Mouse (Mus musculus) liver, postnatal 0 days (tissue): ENCODE data around the gene Cacnb4. TPM values are rescaled to one million over a fixed set of nuclear protein-coding genes. Genes with fewer than 3 reads are reported as not detected.
A peak's percentile ranks its signal among the peaks of the same experiment; 100 is the strongest.

Experiments used
- ATAC-seq: fragments of 200-750 bp; cut with Nextera tagmentation; 2 replicates; pipeline ENCODE4 v1.8.0; 2017; ENCODE audit warnings: mild to moderate bottlenecking, moderate library complexity
- DNase-seq: peaks from one replicate; pipeline ENCODE4 v3.0.0-alpha.2; 2016
- H3K27ac ChIP-seq: fragments of 300-500 bp; sonication (generic); 2 replicates; pipeline ENCODE4 v1.5.1; 2014; ENCODE audit warnings: antibody characterized with exemption, moderate library complexity, mild to moderate bottlenecking, low read depth
- H3K27me3 ChIP-seq: fragments of 300-500 bp; sonication (generic); 2 replicates; pipeline ENCODE4 v1.6.1; 2014; ENCODE audit warnings: low read length, control low read depth, mixed read lengths; ENCODE audit not compliant: insufficient read depth
- H3K36me3 ChIP-seq: fragments of 300-500 bp; sonication (generic); replicated peaks from 2 replicates; pipeline ENCODE4 v1.6.1; 2014; ENCODE audit warnings: mild to moderate bottlenecking, control low read depth, low read length, moderate library complexity, mixed read lengths; ENCODE audit not compliant: insufficient read depth
- H3K4me1 ChIP-seq: fragments of 300-500 bp; sonication (generic); 2 replicates; pipeline ENCODE4 v1.6.1; 2014; ENCODE audit warnings: antibody characterized with exemption, mild to moderate bottlenecking, control low read depth; ENCODE audit not compliant: insufficient read depth
- H3K4me2 ChIP-seq: fragments of 300-500 bp; sonication (generic); 2 replicates; pipeline ENCODE4 v1.6.1; 2014; ENCODE audit warnings: low read depth, mild to moderate bottlenecking, low read length, moderate library complexity, mixed read lengths
- H3K4me3 ChIP-seq: fragments of 300-500 bp; sonication (generic); 2 replicates; pipeline ENCODE4 v1.5.1; 2014; ENCODE audit warnings: low read depth, low read length
- H3K9ac ChIP-seq: fragments of 300-500 bp; sonication (generic); replicated peaks from 2 replicates; pipeline ENCODE4 v1.6.1; 2014; ENCODE audit warnings: mild to moderate bottlenecking, moderate library complexity
- H3K9me3 ChIP-seq: fragments of 300-500 bp; sonication (generic); 2 replicates; pipeline ENCODE4 v1.6.1; 2016; ENCODE audit warnings: mild to moderate bottlenecking, control low read depth, low read length, mixed read lengths
- CTCF ChIP-seq: sonication (generic); IDR thresholded peaks from 2 replicates; pipeline ENCODE4 v1.5.1; 2016; ENCODE audit warnings: antibody characterized with exemption, low read depth
- EP300 ChIP-seq: IDR thresholded peaks from 2 replicates; pipeline ENCODE4 v1.6.1; 2016; ENCODE audit warnings: antibody characterized with exemption, low read depth, mild to moderate bottlenecking
- WGBS: fragments of 180-500 bp; shearing (Covaris S2); extraction: QIAGEN DNeasy Blood & Tissue Kit; methylation state at CpG from one replicate; pipeline ENCODE4 v1.1.7; 2014; ENCODE audit not compliant: insufficient replicate concordance; 5-methylcytosine and 5-hydroxymethylcytosine counted together
- polyA plus RNA-seq: library from polyadenylated mRNA; unstranded; fragments of >200 nt; fragmentation: Nextera tagmentation; extraction: Ambion mirVana; gene quantifications from 2 replicates; pipeline ENCODE4 v1.2.1, GENCODE M21; 2015

Gene Cacnb4
- polyA plus RNA-seq, 1 experiment from 2014 or later, result 0.27 TPM

DNA sequence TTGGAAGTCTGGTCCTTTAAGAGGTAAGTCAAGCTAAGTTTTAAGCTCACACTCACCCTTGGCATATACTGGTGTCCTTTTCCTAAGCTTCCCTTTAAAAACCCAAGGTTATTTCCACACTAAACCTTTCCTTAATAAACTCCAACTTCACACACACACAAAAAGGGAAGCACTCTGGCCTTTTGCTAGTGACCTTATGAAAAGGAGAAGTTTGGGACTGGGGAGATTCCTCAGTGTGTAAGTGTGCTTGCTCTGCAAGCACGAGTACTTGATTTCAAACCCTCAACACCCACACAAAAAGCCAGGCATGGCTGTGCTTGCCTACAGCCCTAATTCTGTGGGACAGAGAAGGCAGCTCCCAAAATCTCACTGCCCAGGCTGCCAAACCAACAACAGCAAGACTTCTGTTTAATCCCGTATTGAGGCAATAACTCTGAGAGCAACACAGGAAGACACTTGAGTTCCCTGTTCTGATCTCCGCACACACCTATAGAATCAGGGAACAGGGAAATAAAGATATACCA, 163.7 kb downstream of the Cacnb4 start:
- Histone ChIP-seq H3K27ac (no peak overlapping the region), H3K9ac (no peak overlapping the region), H3K4me1 (no peaks in the 10 kb centered on the region), H3K36me3 (no peaks in the 10 kb centered on the region), H3K27me3 (no peaks in the 10 kb centered on the region), H3K4me3 (no peak overlapping the region), H3K9me3 (no peaks in the 10 kb centered on the region), H3K4me2 (no peak overlapping the region)
- ATAC-seq (no peak), DNase-seq (no peak)
- TF ChIP-seq CTCF (no peak), EP300 (no peak)
- WGBS, result 38% methylated on average over 3 of the region's 3 CpGs

DNA sequence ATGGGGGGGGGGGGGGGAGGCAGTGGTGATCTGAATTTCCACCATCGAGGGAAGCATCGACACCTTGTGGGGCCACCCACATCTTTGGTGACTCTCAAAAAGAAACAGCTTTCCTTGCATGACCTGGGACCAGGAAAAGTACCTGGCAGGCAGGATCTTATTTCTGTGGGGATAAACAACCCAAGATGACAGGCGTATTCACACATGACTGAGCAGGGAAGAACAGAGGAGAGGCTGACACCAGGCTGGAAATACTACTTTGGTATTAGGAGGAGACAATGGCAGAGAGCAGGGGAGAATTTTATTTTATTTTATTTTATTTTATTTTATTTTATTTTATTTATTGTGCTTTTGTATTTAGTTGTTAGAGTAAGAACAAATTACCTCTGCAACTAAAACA, 164.4 kb downstream of the Cacnb4 start:
- no peak overlapping the region for H3K27ac ChIP-seq
- no peaks in the 10 kb centered on the region for H3K4me1 ChIP-seq
- H3K36me3 ChIP-seq, result no peaks in the 10 kb centered on the region
- TF ChIP-seq CTCF (no peak), EP300 (no peak)
- 58% methylated on average over 3 of the region's 3 CpGs for WGBS
- no peaks in the 10 kb centered on the region for H3K27me3 ChIP-seq
- ATAC-seq (no peak), DNase-seq (no peak)
- H3K9ac ChIP-seq, result no peak overlapping the region
- H3K4me2 ChIP-seq, result no peak overlapping the region
- no peaks in the 10 kb centered on the region for H3K9me3 ChIP-seq
- H3K4me3 ChIP-seq, result no peak overlapping the region

DNA sequence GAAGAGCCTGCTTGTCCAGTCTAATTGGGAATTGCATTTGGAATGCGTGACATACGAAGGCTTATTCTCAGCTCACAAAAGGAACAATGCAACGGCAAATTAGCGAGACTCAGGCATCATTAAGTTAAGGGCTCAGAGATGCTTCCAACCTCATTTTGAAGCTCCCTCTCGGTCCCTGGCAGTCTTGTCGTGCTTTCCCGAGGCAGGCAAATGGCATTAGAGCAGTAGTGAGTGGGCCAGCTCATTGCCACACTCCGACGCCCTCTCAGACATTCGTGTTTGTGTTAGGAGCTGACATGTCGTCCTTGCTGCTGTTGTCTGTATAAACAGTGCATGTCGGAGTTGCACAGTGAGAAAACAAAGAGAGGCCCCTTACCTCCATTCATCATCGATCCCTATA, 164.8 kb downstream of the Cacnb4 start:
- DNase-seq, result no peak
- H3K4me3 ChIP-seq, result no peak overlapping the region
- 56% methylated on average over 13 of the region's 13 CpGs for WGBS
- no peaks in the 10 kb centered on the region for H3K27me3 ChIP-seq
- peak; percentile 61 for ATAC-seq
- no peak overlapping the region for H3K9ac ChIP-seq
- no peaks in the 10 kb centered on the region for H3K4me1 ChIP-seq
- H3K27ac ChIP-seq, result no peak overlapping the region
- TF ChIP-seq CTCF (no peak), EP300 (no peak)
- H3K9me3 ChIP-seq, result no peaks in the 10 kb centered on the region
- no peaks in the 10 kb centered on the region for H3K36me3 ChIP-seq
- no peak overlapping the region for H3K4me2 ChIP-seq

DNA sequence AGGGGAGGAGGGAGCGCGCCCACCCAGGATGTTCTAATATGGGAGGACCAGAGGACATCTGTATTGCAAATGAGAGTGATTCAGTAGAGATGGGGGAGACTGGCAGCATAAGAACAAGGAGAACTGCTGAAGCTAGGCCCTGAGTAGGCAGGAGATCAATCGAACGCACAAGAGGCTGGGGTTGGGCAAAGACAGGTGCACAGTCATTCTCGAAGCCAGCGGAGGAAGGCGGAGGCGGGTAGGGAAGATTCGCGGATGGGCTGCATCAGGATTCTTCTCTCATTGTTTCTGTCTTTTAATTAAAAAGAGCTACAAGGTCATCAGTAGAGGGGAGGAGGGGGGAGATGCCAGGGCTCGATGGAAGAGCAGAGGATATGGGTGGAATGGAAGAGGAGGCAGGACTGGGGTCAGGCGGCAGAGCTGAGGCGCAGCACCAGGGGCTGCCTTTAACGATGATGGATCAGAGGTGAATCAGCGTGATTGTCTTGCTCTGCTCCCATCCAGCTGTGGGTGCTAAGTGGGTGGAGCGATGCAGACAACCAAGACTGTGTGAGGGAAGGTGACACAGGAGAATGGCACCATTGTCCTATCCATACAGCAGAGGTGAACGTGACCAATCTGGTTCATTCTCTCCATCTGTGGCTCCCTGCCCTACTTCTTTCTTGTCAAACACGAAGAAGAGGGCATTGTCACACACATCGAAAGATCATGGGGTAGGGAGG, 166.7 kb downstream of the Cacnb4 start:
- Histone ChIP-seq H3K36me3 (no peaks in the 10 kb centered on the region), H3K27me3 (no peaks in the 10 kb centered on the region), H3K4me2 (no peak overlapping the region), H3K27ac (no peak overlapping the region), H3K9me3 (no peaks in the 10 kb centered on the region), H3K4me3 (no peak overlapping the region), H3K4me1 (no peaks in the 10 kb centered on the region; the same call in 1 of the 2 replicates), H3K9ac (no peak overlapping the region)
- 79% methylated on average over 19 of the region's 19 CpGs for WGBS
- DNase-seq, result no peak
- no peak for TF ChIP-seq CTCF
- TF ChIP-seq EP300, result no peak
- no peak for ATAC-seq

DNA sequence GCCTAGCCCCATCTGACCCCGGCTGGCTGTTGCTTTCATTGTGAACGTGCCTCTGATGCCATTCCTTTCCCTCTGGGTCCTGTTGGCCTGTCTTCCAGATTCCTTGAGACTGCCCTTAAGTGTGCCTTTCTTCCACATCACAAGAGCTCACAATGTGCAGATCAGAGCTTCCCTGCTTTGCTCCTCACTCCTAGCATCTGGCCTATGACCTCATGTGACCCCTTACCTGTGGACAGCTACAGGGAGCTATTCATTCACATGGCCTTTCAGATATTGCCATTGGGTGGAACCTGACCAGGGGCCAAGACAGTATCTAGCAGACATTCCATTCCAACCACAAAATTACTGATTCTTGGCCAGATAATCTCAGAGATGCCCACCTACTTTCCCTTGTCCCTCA, 171.5 kb downstream of the Cacnb4 start:
- Histone ChIP-seq H3K27ac (no peak overlapping the region), H3K27me3 (no peaks in the 10 kb centered on the region), H3K9ac (no peak overlapping the region), H3K4me3 (no peak overlapping the region), H3K4me2 (no peak overlapping the region), H3K4me1 (peaks cover 4% of the 10 kb centered on the region), H3K9me3 (no peaks in the 10 kb centered on the region), H3K36me3 (no peaks in the 10 kb centered on the region)
- TF ChIP-seq CTCF (no peak), EP300 (no peak)
- 91% methylated on average over 2 of the region's 2 CpGs for WGBS
- ATAC-seq (peak; percentile 50), DNase-seq (no peak)

DNA sequence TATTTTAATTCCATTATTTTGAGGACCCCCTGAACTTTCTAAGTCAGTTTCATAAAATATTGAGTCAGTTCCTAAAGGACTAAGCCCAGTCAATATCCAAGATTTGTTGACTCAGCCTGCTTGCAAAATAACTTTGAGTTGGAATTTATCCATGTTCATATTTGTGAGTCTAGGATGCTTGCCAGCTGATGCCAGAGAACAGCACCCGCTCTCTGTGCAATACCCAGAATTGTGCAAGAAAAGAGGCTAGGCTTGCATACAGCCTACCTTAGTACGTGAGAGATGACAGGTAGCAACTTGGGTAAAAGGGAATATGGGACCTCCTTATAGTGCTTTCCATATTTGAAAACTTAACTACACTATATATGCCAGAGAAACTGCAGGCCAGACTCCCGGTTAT, 171.9 kb downstream of the Cacnb4 start:
- no peak overlapping the region for H3K4me3 ChIP-seq
- WGBS, result 63% methylated on average over 3 of the region's 3 CpGs
- TF ChIP-seq CTCF, result no peak
- TF ChIP-seq EP300, result peak; percentile 35; the same call in 1 of the 2 replicates
- ATAC-seq, result peak; percentile 98
- H3K27ac ChIP-seq, result no peak overlapping the region
- H3K9ac ChIP-seq, result no peak overlapping the region
- H3K4me1 ChIP-seq, result peaks cover 4% of the 10 kb centered on the region
- H3K36me3 ChIP-seq, result no peaks in the 10 kb centered on the region
- H3K27me3 ChIP-seq, result no peaks in the 10 kb centered on the region
- no peaks in the 10 kb centered on the region for H3K9me3 ChIP-seq
- H3K4me2 ChIP-seq, result no peak overlapping the region
- peak; percentile 37 for DNase-seq
